Mouse (Mus musculus) midbrain, embryonic 12.5 days (tissue): ENCODE results near the gene Exoc7. TPM values are rescaled to one million over a fixed set of nuclear protein-coding genes. Genes with fewer than 3 reads are reported as not detected.
A peak's percentile ranks its signal among the peaks of the same experiment; 100 is the strongest.
"Not testable (repeated sequence)": the region's sequence is repeated elsewhere in the genome, so short reads cannot be mapped to it uniquely, and the experiment has no call there.

Source experiments
- ATAC-seq: fragments of 200-750 bp; cut with Nextera tagmentation; 2 replicates; pipeline ENCODE4 v1.8.0; 2017; ENCODE audit warnings: low read depth, moderate TSS enrichment, moderate library complexity; ENCODE audit not compliant: low FRiP score
- H3K27ac ChIP-seq: fragments of 300-500 bp; sonication (generic); replicated peaks from 2 replicates; pipeline ENCODE4 v1.5.1; 2016; ENCODE audit warnings: mild to moderate bottlenecking
- H3K27me3 ChIP-seq: fragments of 300-500 bp; sonication (generic); 2 replicates; pipeline ENCODE4 v1.6.1; 2016; ENCODE audit warnings: mild to moderate bottlenecking
- H3K36me3 ChIP-seq: fragments of 300-500 bp; sonication (generic); 2 replicates; pipeline ENCODE4 v1.6.1; 2016
- H3K4me1 ChIP-seq: fragments of 300-500 bp; sonication (generic); 2 replicates; pipeline ENCODE4 v1.6.1; 2016
- H3K4me2 ChIP-seq: fragments of 300-500 bp; sonication (generic); replicated peaks from 2 replicates; pipeline ENCODE4 v1.6.1; 2016; ENCODE audit warnings: mild to moderate bottlenecking, moderate library complexity
- H3K4me3 ChIP-seq: fragments of 300-500 bp; sonication (generic); 2 replicates; pipeline ENCODE4 v1.5.1; 2016; ENCODE audit warnings: mild to moderate bottlenecking
- H3K9ac ChIP-seq: fragments of 300-500 bp; sonication (generic); replicated peaks from 2 replicates; pipeline ENCODE4 v1.6.1; 2016; ENCODE audit warnings: mild to moderate bottlenecking, moderate library complexity
- H3K9me3 ChIP-seq: fragments of 300-500 bp; sonication (generic); 2 replicates; pipeline ENCODE4 v1.6.1; 2016; ENCODE audit warnings: mild to moderate bottlenecking
- WGBS: fragments of 180-500 bp; shearing (Covaris S2); methylation state at CpG from one replicate; pipeline ENCODE4 v1.1.7; 2016; 5-methylcytosine and 5-hydroxymethylcytosine counted together
- polyA plus RNA-seq: library from polyadenylated mRNA; unstranded; fragments of >200 nt; fragmentation: Nextera tagmentation; extraction: Ambion mirVana; gene quantifications from 2 replicates; pipeline ENCODE4 v1.2.1, GENCODE M21; 2016

The Exoc7 gene
- polyA plus RNA-seq, 1 experiment from 2014 or later = 83.5 TPM

DNA sequence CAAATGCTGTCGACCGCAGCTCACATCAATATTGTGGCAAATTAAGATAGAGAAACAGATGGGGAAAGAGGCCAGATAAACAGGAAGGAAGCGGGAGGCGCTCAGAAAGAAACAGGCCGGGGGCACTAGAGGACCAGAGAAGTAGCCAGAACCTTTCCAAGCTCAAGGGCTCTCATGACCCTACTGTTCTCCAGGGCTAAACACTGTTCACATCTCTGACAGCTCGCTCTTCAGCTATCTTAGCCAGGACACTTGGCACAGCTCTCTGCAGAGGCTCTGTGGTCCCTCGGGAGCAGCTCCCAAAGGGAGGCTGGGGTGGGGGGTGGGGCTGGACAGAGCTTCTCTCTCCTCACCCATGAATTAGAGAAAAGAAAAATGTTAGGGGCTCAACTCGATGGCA lies 16.5 kb downstream of the Exoc7 start:
- Histone ChIP-seq H3K36me3 (peaks cover 75% of the 10 kb centered on the region), H3K4me1 (no peaks in the 10 kb centered on the region), H3K4me2 (no peak overlapping the region), H3K4me3 (no peak overlapping the region), H3K27ac (no peak overlapping the region), H3K27me3 (peaks cover 6% of the 10 kb centered on the region), H3K9ac (no peak overlapping the region), H3K9me3 (no peaks in the 10 kb centered on the region)
- 95% methylated on average over 8 of the region's 8 CpGs for WGBS
- no peak for ATAC-seq

DNA sequence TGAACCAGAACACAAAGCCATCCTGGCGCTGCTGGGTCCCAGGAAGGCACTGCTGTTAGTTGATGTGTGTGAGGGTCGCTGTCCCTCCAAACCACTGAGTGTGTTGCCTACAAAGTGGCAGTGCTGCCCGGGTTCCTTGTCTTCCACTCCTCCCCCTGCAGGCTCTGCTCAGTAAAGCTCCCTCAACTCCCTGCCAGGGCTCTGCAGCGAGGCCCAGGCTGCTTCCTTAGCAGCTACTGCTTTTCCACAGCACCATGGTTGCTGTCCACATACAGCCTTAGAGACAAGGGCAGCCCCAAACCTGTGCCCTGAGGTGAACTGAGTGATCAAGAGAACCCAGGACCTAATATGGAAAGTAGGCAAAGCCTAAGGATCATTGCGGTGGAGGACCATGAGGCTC lies 19.7 kb downstream of the Exoc7 start:
- H3K9ac ChIP-seq = no peak overlapping the region
- no peak overlapping the region for H3K4me2 ChIP-seq
- WGBS = 75% methylated on average over 5 of the region's 5 CpGs
- H3K27me3 ChIP-seq = peaks cover 38% of the 10 kb centered on the region
- H3K27ac ChIP-seq = no peak overlapping the region
- H3K4me1 ChIP-seq = no peaks in the 10 kb centered on the region
- H3K36me3 ChIP-seq = peaks cover 47% of the 10 kb centered on the region
- no peak for ATAC-seq
- no peak overlapping the region for H3K4me3 ChIP-seq
- no peaks in the 10 kb centered on the region for H3K9me3 ChIP-seq

DNA sequence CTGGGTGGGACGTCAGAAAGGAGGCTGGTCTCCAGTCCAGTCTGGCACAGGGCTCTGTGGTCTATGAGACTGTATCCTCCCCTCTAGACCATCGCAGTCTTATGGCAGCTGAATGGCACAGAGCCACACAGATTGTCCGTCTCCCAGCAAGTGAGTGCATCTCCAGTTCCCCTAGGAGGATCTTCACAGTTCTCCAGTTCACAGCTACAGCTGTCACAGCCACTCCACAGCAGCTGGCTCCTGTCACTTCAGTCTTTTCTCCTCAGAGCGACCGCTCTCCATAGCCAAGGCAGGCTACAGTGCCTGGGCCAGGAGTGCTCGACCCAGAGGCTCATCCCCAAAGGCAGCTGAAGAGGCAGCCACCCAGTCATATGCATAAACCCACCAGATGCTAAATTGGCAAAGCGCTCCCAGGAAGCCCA lies 21.3 kb downstream of the Exoc7 start:
- Histone ChIP-seq H3K4me1 (peaks cover 12% of the 10 kb centered on the region; the same call in 1 of the 2 replicates), H3K9me3 (no peaks in the 10 kb centered on the region), H3K4me2 (no peak overlapping the region), H3K27ac (no peak overlapping the region), H3K27me3 (peaks cover 54% of the 10 kb centered on the region), H3K4me3 (no peak overlapping the region), H3K9ac (no peak overlapping the region), H3K36me3 (peaks cover 35% of the 10 kb centered on the region)
- no peak for ATAC-seq
- 73% methylated on average over 7 of the region's 7 CpGs for WGBS

DNA sequence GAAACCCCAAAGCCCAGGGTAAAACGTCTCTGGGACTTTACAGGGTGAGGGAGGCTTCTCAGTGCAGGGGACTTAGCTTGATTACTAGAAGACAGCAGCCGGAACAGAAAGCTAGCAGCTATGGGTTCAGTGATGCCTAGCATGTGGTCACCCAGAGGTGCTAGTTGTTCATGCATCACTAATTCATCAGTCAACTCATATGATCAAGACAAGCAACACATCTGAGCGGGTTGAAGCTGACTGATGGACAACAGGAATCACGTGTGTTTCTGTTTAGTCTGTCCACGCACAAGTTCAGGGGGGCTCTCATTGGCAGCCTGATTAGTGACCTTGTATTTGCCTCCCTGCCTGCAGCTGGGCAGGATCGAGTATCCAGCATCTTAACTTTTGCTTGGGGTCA lies 23.1 kb downstream of the Exoc7 start:
- peaks cover 12% of the 10 kb centered on the region; the same call in 1 of the 2 replicates for H3K4me1 ChIP-seq
- H3K4me3 ChIP-seq = no peak overlapping the region
- no peak overlapping the region for H3K9ac ChIP-seq
- peaks cover 17% of the 10 kb centered on the region for H3K36me3 ChIP-seq
- 66% methylated on average over 6 of the region's 6 CpGs for whole genome bisulfite sequencing
- H3K27ac ChIP-seq = no peak overlapping the region
- H3K9me3 ChIP-seq = no peaks in the 10 kb centered on the region
- peaks cover 66% of the 10 kb centered on the region for H3K27me3 ChIP-seq
- H3K4me2 ChIP-seq = no peak overlapping the region
- ATAC-seq = no peak

GRCm38 (mm10) chr11:116282912-116283521 lies 24.0 kb downstream of the Exoc7 start:
- Histone ChIP-seq H3K9me3 (no peaks in the 10 kb centered on the region), H3K4me2 (no peak overlapping the region), H3K27ac (no peak overlapping the region), H3K9ac (no peak overlapping the region), H3K27me3 (peaks cover 66% of the 10 kb centered on the region), H3K36me3 (peaks cover 7% of the 10 kb centered on the region), H3K4me1 (peaks cover 12% of the 10 kb centered on the region; the same call in 1 of the 2 replicates), H3K4me3 (no peak overlapping the region)
- 10% methylated on average over 48 of the region's 48 CpGs for WGBS
- no peak for ATAC-seq

- H3K36me3 ChIP-seq = no peaks in the 10 kb centered on the region
- ATAC-seq = no peak
- 0 out of 2 replicates have a peak overlapping the region, but pooled peaks have one; percentile 48 for H3K4me2 ChIP-seq
- peak overlapping the region; percentile 33; the same call in 1 of the 2 replicates for H3K4me3 ChIP-seq
- WGBS = under 1% methylated on average over 11 of the region's 11 CpGs
- peaks cover 12% of the 10 kb centered on the region; the same call in 1 of the 2 replicates for H3K4me1 ChIP-seq
- no peak overlapping the region for H3K9ac ChIP-seq
- H3K9me3 ChIP-seq = no peaks in the 10 kb centered on the region
- peaks cover 66% of the 10 kb centered on the region for H3K27me3 ChIP-seq
- H3K27ac ChIP-seq = no peak overlapping the region
These were observed 24.9 kb downstream of the Exoc7 start for GRCm38 (mm10) chr11:116282089-116282488.

- WGBS = 3% methylated on average over 18 of the region's 18 CpGs
- peaks cover 66% of the 10 kb centered on the region for H3K27me3 ChIP-seq
These were observed 25.4 kb downstream of the Exoc7 start for GRCm38 (mm10) chr11:116281671-116282070.

DNA sequence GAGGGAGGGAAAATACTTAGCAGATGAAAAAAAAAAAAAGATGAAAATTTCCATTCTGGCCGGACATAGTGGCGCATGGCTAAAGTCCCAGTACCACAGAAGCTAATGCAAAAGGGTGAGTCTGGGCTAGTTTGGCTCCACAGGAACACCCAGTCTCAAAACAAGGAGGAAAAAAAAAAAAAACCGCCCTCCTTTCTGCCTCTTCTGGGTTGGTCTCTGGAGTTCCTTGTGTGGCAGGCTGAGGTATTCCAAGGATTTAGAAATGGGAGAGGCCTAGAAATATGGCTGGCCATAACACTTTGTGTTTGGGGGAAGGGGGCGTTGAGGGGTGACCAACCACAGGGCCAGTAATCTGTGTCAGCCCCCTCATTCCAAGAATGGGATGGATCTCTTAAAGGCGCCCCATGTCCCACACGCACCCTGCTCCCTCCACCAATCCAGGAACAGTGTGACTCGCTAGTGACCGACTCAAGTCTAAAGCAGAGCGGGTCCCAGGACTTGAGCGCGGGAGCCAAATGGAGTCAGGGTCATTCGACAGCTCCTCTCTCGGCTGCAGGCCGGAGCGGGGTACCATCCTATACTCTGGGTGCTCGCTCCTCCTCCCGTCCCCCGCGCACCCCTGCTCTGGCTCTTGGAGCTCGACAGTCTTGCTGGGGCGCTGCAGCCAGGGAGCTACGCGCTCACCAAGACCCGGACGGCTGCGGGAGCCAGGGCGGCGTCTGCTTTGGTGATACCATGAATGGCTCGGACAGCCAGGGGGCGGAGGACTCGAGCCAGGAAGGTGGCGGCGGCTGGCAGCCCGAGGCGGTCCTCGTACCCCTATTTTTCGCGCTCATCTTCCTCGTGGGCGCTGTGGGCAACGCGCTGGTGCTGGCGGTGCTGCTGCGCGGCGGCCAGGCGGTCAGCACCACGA lies 26.0 kb downstream of the Exoc7 start, which contains the start of gene Galr2:
TSS of gene Galr2 (plus strand) at position 189 of the 913 bp plus-strand sequence.
- Histone ChIP-seq H3K4me2 (peak within 1 kb of the TSS; percentile 48), H3K27ac (no peak within 1 kb of the TSS), H3K9me3 (no peaks in the 10 kb centered on the region), H3K36me3 (no peaks in the 10 kb centered on the region), H3K4me3 (peak within 1 kb of the TSS; percentile 33), H3K4me1 (peaks cover 12% of the 10 kb centered on the region; the same call in 1 of the 2 replicates), H3K27me3 (peaks cover 64% of the 10 kb centered on the region), H3K9ac (peak within 1 kb of the TSS; percentile 39; the same call in 1 of the 2 replicates)
- 6% methylated on average over 46 of the region's 48 CpGs for WGBS
- ATAC-seq = no peak

More at GRCm38 (mm10) chr11:116281671-116282070, 25.4 kb downstream of the Exoc7 start:
- peak overlapping the region; percentile 48 for H3K4me2 ChIP-seq
- peak overlapping the region; percentile 33 for H3K4me3 ChIP-seq
- no peaks in the 10 kb centered on the region for H3K9me3 ChIP-seq
- H3K9ac ChIP-seq = peak overlapping the region; percentile 39; the same call in 1 of the 2 replicates
- H3K27ac ChIP-seq = no peak overlapping the region
- H3K36me3 ChIP-seq = no peaks in the 10 kb centered on the region
- no peak for ATAC-seq
- H3K4me1 ChIP-seq = peaks cover 12% of the 10 kb centered on the region; the same call in 1 of the 2 replicates

DNA sequence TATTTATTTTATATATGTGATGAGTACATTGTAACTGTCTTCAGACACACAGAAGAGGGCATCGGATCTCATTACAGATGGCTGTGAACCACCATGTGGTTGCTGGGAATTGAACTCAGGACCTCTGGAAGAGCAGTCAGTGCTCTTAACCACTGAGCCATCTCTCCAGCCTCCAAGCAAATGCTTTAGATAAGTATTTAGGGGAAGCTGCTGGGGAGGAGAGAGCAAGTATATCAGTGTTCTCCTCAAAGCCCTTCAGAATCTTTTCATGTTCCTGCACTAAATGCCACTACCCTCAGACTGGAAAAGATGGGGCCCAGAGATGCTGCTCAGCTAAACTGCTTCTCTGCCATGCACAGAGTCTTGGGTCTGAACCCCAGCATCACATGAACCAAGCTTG lies 29.8 kb downstream of the Exoc7 start:
- not testable (repeated sequence) for H3K27ac ChIP-seq, H3K9ac ChIP-seq, H3K36me3 ChIP-seq, H3K4me2 ChIP-seq, ATAC-seq, H3K4me3 ChIP-seq, H3K9me3 ChIP-seq
- WGBS = 97% methylated on average over 1 of the region's 1 CpGs
- peaks cover 30% of the 10 kb centered on the region for H3K4me1 ChIP-seq
- peaks cover 26% of the 10 kb centered on the region for H3K27me3 ChIP-seq

DNA sequence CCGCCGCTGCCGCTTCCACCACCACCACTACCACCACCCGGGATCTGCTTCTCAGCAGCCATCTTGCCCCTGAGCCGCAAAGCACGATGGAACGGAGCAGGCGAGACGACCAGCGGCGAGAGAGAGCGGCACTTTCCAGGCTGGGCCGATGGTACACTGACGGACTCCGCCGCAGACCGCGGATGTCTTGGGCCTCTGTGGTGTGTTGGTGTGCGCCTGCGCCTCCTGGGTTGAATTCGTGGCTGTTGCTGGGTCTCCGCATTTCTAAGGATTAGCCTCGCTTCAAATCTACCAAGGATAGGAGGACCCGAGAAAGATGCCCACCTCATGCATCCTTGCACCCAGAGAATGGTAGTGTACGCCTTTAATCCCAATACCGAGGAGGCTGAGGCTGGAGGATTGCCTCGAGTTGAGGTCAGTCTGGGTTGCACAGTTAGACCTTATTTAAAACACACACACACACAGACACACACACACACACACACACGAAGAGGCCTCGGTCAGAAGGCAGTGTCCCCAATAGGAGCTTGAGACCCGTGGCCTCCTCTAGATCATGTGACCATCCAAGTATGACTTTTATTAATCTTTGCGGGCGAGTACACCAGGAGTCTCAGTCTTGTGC lies 32.9 kb downstream of the Exoc7 start, which contains the start of gene Srp68:
TSS of gene Srp68 (minus strand) at position 173 of the 622 bp plus-strand sequence.
- Histone ChIP-seq H3K36me3 (peaks cover 22% of the 10 kb centered on the region), H3K4me3 (peak within 1 kb of the TSS; percentile 88), H3K27ac (peak within 1 kb of the TSS; percentile 88), H3K4me2 (peak within 1 kb of the TSS; percentile 98), H3K4me1 (peaks cover 24% of the 10 kb centered on the region), H3K9ac (peak within 1 kb of the TSS; percentile 81), H3K9me3 (no peaks in the 10 kb centered on the region), H3K27me3 (no peaks in the 10 kb centered on the region)
- WGBS = 4% methylated on average over 32 of the region's 32 CpGs
- peak; percentile 98 for ATAC-seq

GRCm38 (mm10) chr11:116273469-116274044 lies 33.5 kb downstream of the Exoc7 start:
- peaks cover 27% of the 10 kb centered on the region for H3K36me3 ChIP-seq
- H3K27ac ChIP-seq = peak overlapping the region; percentile 88
- peak overlapping the region; percentile 98 for H3K4me2 ChIP-seq
- peak overlapping the region; percentile 81 for H3K9ac ChIP-seq
- ATAC-seq = peak; percentile 48; the same call in 1 of the 2 replicates
- peak overlapping the region; percentile 88 for H3K4me3 ChIP-seq
- WGBS = under 1% methylated on average over 39 of the region's 39 CpGs
- peaks cover 24% of the 10 kb centered on the region for H3K4me1 ChIP-seq
- no peaks in the 10 kb centered on the region for H3K27me3 ChIP-seq
- no peaks in the 10 kb centered on the region for H3K9me3 ChIP-seq
